ENCODE assay signal across 9 mouse cellular contexts in genomic region chr4:49522576-49522975, GRCm38 (mm10). TPM values are rescaled to one million over a fixed set of nuclear protein-coding genes. Genes with fewer than 3 reads are reported as not detected.
DNase-seq lines count a peak whose midpoint lies in the region; ATAC-seq and TF ChIP-seq lines count a peak whose summit lies in the region.
"Had no signal": no experiment of that assay in that cellular context is flagged by ENCODE, and none has a peak within 500 bp of the region (broad histone marks: within the 10 kb centered on the region; RNA-seq: fewer than 3 reads in every experiment).

No protein-coding gene starts in this region.

- no peak overlapping the region for H3K27ac ChIP-seq in kidney, embryonic 14.5 days (ENCODE audit: low read depth, low read length)
- no peak overlapping the region for H3K27ac ChIP-seq in heart, adult 2 months

- H3K4me3 ChIP-seq in kidney, embryonic 14.5 days (ENCODE audit: low read length), result no peak overlapping the region
- no peak overlapping the region for H3K4me3 ChIP-seq in heart, adult 2 months

- no peak for ATAC-seq in kidney, embryonic 14.5 days (ENCODE audit: low FRiP score, low TSS enrichment)

- H3K4me1 ChIP-seq in kidney, embryonic 14.5 days (ENCODE audit: control insufficient read depth, insufficient read depth, low read length), result 0 out of 2 replicates have a peak, but pooled peaks cover 6% of the 10 kb centered on the region
- peaks cover 3% of the 10 kb centered on the region for H3K4me1 ChIP-seq in heart, adult 2 months (ENCODE audit: control insufficient read depth, insufficient read depth, low read length)

- TF ChIP-seq POLR2A in heart, adult 2 months (IDR thresholded peaks at IDR 0.05; ENCODE audit: insufficient read depth, low read depth, low read length), result no peak

- no peak overlapping the region for H3K9ac ChIP-seq in kidney, embryonic 14.5 days (ENCODE audit: low read depth, low read length)
- H3K9ac ChIP-seq in heart, adult 2 months (ENCODE audit: low read depth, low read length), result no peak overlapping the region

- peaks cover 4% of the 10 kb centered on the region; the same call in 1 of the 2 replicates for H3K36me3 ChIP-seq in kidney, embryonic 14.5 days (ENCODE audit: control insufficient read depth, insufficient read depth, low read length)
- peaks cover 7% of the 10 kb centered on the region for H3K36me3 ChIP-seq in heart, adult 2 months (ENCODE audit: control insufficient read depth, insufficient read depth, low read length)

- H3K9me3 ChIP-seq in kidney, embryonic 14.5 days (ENCODE audit: control insufficient read depth, low read length), result no peaks in the 10 kb centered on the region
- H3K9me3 ChIP-seq: G1E had no signal

- no peak overlapping the region for H3K4me2 ChIP-seq in kidney, embryonic 14.5 days (replicated peaks; ENCODE audit: low read depth, low read length)

- no peaks in the 10 kb centered on the region for H3K79me2 ChIP-seq in heart, adult 2 months (replicated peaks; ENCODE audit: control insufficient read depth, insufficient read depth, low read length)

- no peak for TF ChIP-seq CTCF in heart, adult 2 months (IDR thresholded peaks at IDR 0.05)

- TF ChIP-seq EP300 in heart, adult 2 months (IDR thresholded peaks at IDR 0.05; ENCODE audit: insufficient read depth, low read depth, low read length), result no peak

- no peaks in the 10 kb centered on the region for H3K27me3 ChIP-seq in kidney, embryonic 14.5 days (ENCODE audit: control insufficient read depth, insufficient read depth, low read length)
- H3K27me3 ChIP-seq in heart, adult 2 months (ENCODE audit: control insufficient read depth, insufficient read depth, low read length), result no peaks in the 10 kb centered on the region

- DNase-seq in kidney, postnatal 10 days, result peak; percentile 29
- peak; percentile 52 for DNase-seq in cerebellum, adult 9-11 months
- peak; percentile 24 to 32 for DNase-seq in heart, adult 2 months
- peak; percentile 54 to 85 for DNase-seq in layer of hippocampus, postnatal 14 days (ENCODE audit: low spot score in 2 of 2)
- peak; percentile 91 for DNase-seq in right cerebral cortex, adult 18-20 months
- DNase-seq in retina, postnatal 1 day, result no peak
- no peak for DNase-seq in spleen, postnatal 36 days (ENCODE audit: low spot score in 2 of 2)

- 85% methylated on average over 9 of the region's 9 CpGs for WGBS in kidney, embryonic 14.5 days
- 35% methylated on average over 9 of the region's 9 CpGs for WGBS in heart, adult 2 months

- intact Hi-C loops in heart, adult 2 months (cut with DNase I), result loop anchor here (10.0 kb wide), 1 partner anchor 1248 kb away; the partner anchor contains the start of genes Erp44 and Invs

RNA-seq across cellular contexts. Expression of gene Zfp189, which starts 1.6 kb away (rescaled TPM):
- 5.9 and 10.4 TPM in 2 replicates for polyA plus RNA-seq in kidney, embryonic 14.5 days (2014; fragmentation: Nextera tagmentation; extraction: Ambion mirVana)
- total RNA-seq in heart, adult 2 months (2021), result 1 to 10 TPM; 6.2 to 6.5 TPM
- 1.3 and 2.1 TPM in 2 replicates for polyA plus RNA-seq in heart, adult 2 months (2012; rRNA removed)
- total RNA-seq in layer of hippocampus, postnatal 14 days (2021), result 10 to 100 TPM; 21.3 to 25.7 TPM

RNA-seq across cellular contexts. Expression of gene Mrpl50, which starts 1.7 kb away (rescaled TPM):
- polyA plus RNA-seq in kidney, embryonic 14.5 days (2014; fragmentation: Nextera tagmentation; extraction: Ambion mirVana), result 86.6 and 90.7 TPM in 2 replicates
- 10 to 100 TPM; 46.1 to 51.1 TPM for total RNA-seq in heart, adult 2 months (2021)
- 11.5 and 22.1 TPM in 2 replicates for polyA plus RNA-seq in heart, adult 2 months (2012; rRNA removed)
- total RNA-seq in layer of hippocampus, postnatal 14 days (2021), result 10 to 100 TPM; 33.2 to 35.2 TPM

RNA-seq across cellular contexts. Expression of gene Baat, which starts 16.2 kb away (rescaled TPM):
- polyA plus RNA-seq in kidney, embryonic 14.5 days (2014; fragmentation: Nextera tagmentation; extraction: Ambion mirVana), result 0.16 TPM in 1 of 2 replicates, not detected in the other
- under 1 TPM in 1 of 2 experiments, not detected in 1; 0.29 TPM for total RNA-seq in heart, adult 2 months (2021)
- not detected in 2 replicates for polyA plus RNA-seq in heart, adult 2 months (2012; rRNA removed)
- total RNA-seq in layer of hippocampus, postnatal 14 days (2021), result under 1 TPM in 1 of 2 experiments, not detected in 1; 0.26 TPM
- total RNA-seq: G1E had no signal
- polyA plus RNA-seq: G1E had no signal

RNA-seq across cellular contexts. Expression of gene Aldob, which starts 26.8 kb away (rescaled TPM):
- 43.9 and 77.0 TPM in 2 replicates for polyA plus RNA-seq in kidney, embryonic 14.5 days (2014; fragmentation: Nextera tagmentation; extraction: Ambion mirVana)
- 1 to 10 TPM; 2.0 to 3.9 TPM for total RNA-seq in heart, adult 2 months (2021)
- polyA plus RNA-seq in heart, adult 2 months (2012; rRNA removed), result 0.72 and 5.9 TPM in 2 replicates
- 1 to 10 TPM; 1.1 to 1.5 TPM for total RNA-seq in layer of hippocampus, postnatal 14 days (2021)
- polyA plus RNA-seq: G1E had no signal

RNA-seq across cellular contexts. Expression of gene Acnat1, which starts 48.9 kb away (rescaled TPM):
- polyA plus RNA-seq in kidney, embryonic 14.5 days (2014; fragmentation: Nextera tagmentation; extraction: Ambion mirVana), result not detected in 2 replicates
- not detected for total RNA-seq in heart, adult 2 months (2021)
- polyA plus RNA-seq in heart, adult 2 months (2012; rRNA removed), result not detected in 2 replicates
- total RNA-seq in layer of hippocampus, postnatal 14 days (2021), result under 1 TPM in 1 of 2 experiments, not detected in 1; 0.32 TPM
- total RNA-seq: G1E had no signal
- polyA plus RNA-seq: G1E had no signal

Comparison
In these comparisons a context has a peak if more than half of its experiments do, and no peak if none do; other contexts are left out.
1. DNase-seq: peak in kidney, postnatal 10 days (single experiment), cerebellum, adult 9-11 months (single experiment), heart, adult 2 months (2 of 2), layer of hippocampus, postnatal 14 days (2 of 2) and right cerebral cortex, adult 18-20 months (single experiment); none in retina, postnatal 1 day (single experiment) and spleen, postnatal 36 days (0 of 2).